Mouse (Mus musculus) adrenal gland (tissue): ENCODE data around the gene Cfap70.

Experiments
- intact Hi-C: fragments of 180-260 bp; cut with DNase I; formaldehyde crosslinking; loops from one replicate; pipeline ENCODE4 v1.15.1; 2025

Cfap70 gene

GRCm38 (mm10) chr14:20428593-20428992 lies 23.4 kb downstream of the Cfap70 start:
- intact Hi-C loops, result no loop called here

- intact Hi-C loops, result no loop called here
Measured at GRCm38 (mm10) chr14:20423046-20423445, 29.0 kb downstream of the Cfap70 start.

DNA sequence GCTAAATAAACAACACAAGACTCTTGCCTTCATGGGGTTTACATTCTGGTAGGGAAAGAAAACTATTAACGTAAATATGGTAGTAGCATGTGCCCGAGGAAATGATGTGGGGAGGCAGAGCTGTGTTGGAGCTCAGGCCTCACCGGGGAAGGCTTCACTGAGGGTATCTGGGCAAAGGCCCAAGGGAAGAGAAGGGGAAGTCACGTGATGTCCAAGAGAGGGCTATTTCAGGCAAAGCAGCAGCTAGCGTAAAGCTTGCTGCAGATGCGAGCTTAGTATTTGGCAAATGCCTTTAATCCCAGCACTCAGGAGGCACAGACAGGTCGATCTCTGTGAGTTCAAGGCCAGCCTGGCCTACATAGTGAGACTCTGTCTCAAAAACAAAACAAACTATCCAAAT lies 29.8 kb downstream of the Cfap70 start:
- intact Hi-C loops, result no loop called here

GRCm38 (mm10) chr14:20400071-20400470 lies 52.0 kb downstream of the Cfap70 start:
- intact Hi-C loops, result no loop called here

- intact Hi-C loops, result no loop called here
Measured at GRCm38 (mm10) chr14:20398864-20399263, 53.2 kb downstream of the Cfap70 start.

- intact Hi-C loops, result no loop called here
Measured at GRCm38 (mm10) chr14:20397220-20397619, 54.8 kb downstream of the Cfap70 start.

DNA sequence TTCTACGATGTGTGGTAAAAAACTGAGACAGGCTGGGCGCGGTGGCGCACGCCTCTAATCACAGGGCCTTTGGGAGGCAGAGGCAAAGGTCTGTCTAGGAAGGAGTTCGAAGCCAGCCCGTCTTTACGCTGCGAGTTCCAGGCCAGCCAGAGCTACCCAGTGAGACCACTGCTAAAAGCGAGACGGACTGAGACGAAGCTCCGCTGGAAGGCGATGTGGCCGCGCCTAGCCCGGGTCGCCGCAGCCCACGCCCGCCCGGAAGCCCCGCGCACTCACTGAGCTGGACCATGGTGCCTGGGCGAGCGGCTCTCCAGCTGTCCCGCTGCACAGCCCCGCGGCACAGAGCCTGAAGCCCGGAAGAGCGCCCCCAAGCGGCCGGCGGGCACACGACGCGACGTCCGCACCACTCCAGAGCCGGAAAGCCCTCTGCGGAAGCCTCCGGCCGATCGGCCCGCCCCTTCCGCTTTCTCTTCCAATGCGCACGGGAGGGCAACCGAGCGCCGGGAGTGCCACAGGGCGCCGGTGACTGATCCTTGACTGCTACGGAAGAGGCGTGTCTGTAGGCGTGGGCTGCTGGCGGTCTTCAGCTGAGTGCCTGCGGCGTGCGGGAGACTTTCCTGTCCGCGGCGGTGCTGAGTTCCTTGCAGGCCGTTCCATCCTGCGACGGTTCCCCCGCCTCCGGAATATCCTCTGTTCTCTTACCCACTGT lies 58.7 kb downstream of the Cfap70 start, which contains the start of gene Mrps16:
Gene Mrps16, minus strand, starts transcription at position 430 of the 709 bp plus-strand sequence.
- intact Hi-C loops, result loop anchor here (5.0 kb wide), 1 partner anchor 46 kb away; the partner anchor contains the start of genes Ecd and Fam149b

DNA sequence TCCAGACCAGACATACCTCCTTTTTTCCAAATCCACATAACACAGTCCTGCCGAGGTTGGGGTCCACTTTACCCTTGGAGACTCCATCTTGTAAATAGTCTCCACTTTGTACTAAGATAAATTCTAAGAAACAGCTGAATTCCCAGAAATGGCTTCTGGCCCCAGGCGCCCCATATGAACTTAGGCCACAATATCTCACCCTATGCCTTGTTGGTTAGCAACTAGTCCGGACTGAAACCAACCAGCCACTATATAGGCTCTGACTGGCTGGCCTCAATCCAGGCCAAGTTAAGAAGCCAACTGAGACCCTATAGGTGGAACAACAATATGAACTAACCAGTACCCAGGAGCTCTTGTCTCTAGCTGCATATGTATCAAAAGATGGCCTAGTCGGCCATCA lies 59.7 kb downstream of the Cfap70 start:
- intact Hi-C loops, result loop anchor here (5.0 kb wide), 1 partner anchor 45 kb away; the partner anchor contains the start of genes Ecd and Fam149b

- intact Hi-C loops, result loop anchor here (5.0 kb wide), 1 partner anchor 42 kb away; the partner anchor contains the start of genes Ecd and Fam149b
Measured at GRCm38 (mm10) chr14:20389446-20390079, 62.5 kb downstream of the Cfap70 start.

GRCm38 (mm10) chr14:20388441-20389129 lies 63.4 kb downstream of the Cfap70 start, which contains the start of gene Dnajc9:
Gene Dnajc9 (minus strand): TSS chr14:20388910.
- intact Hi-C loops, result no loop called here

DNA sequence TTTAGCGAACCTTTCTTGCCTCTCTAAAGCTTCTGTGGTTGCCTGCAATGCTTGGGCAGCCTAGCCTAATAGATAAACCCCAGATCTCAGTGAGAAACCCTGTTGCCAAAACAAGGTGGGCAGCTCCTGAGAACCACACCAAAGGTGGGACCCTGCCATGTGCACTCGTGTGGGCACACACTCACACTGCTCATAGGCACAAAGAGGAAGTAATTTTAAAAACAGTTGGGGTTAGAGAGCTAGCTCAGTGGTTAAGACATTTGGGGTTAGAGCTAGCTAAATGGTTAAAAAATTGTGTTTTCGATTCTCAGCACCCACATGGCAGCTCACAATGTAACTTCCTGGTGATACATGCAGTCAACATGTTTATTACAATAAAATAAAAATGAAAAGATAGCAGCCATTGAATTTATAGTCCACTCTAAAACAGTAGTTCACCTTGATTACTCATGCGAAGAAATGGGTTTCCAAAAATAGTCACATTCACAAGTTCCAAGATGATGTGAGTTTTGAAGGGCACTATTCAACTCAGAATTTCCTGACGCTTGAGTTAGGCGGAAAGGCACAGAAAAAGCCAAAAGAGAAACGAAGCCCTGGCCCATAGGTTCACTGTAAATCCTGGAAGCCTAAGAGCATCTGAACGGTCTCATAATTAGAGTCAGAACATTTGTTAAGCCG lies 72.1 kb downstream of the Cfap70 start:
- intact Hi-C loops, result no loop called here

DNA sequence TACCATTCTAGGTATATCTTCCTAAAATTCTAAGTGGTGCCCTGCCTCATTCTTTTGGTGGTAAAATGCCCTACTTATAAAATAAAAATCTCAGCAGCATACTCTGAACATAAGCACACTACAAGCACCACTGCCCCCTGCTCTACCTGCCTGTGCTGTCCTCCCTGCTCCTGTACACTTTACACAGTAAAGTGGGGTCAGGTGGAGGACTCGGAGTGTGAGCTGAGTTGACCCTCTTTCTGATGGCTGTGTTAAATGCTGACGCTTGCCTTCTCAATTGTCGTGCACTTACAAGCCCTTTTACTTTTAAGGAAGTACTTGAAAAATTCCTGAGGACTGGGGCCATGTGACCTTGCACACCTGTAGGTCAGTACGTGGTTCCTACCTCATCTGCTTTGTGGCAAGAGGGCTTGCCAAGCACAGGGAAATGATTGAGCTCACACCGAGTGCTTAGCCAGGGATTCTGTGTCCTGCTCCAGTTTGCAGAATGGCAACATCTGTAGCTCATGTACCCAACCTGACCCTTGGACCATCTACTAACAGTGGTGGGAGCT lies 72.9 kb downstream of the Cfap70 start:
- intact Hi-C loops, result no loop called here

- intact Hi-C loops, result no loop called here
Measured at GRCm38 (mm10) chr14:20378313-20379061, 73.5 kb downstream of the Cfap70 start.

GRCm38 (mm10) chr14:20377112-20377521 lies 74.9 kb downstream of the Cfap70 start:
- intact Hi-C loops, result no loop called here

DNA sequence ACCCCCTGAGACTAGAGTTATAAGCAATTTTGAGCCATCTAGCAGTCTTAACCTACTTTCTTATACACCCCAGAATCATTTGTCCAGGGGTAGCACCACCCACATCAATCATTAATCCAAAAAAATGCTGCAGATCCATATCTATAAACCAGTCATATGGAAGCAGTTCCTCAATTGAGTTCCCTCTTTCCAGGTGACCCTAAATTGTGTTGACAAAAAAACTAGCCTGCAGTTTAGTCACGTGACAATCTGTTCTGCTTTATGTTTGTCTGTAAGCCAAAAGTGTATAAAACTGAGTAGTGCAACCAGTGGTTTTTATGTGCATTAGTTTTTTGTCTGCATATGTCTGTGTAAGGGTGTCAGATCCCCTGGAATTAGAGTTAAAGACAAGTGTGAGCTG lies 80.2 kb downstream of the Cfap70 start:
- intact Hi-C loops, result no loop called here

DNA sequence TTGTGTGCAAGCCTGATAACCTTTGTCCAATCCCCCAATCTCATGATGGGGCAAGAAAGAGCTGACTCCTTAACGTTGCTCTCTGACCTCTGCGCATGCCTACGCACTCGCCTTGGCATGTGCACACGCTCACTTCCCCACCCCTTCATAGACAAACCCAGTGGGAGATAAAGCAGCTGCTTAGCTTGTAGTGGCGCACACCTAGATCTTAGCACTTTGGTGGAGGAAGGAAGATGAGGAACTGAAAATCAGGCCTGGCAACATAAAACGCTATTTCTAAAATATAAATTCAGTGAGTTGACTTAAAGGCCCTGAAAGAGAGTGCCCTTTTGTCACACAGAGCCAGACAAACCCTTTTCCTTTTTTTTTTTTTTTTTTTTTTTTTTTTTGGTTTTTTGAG lies 81.2 kb downstream of the Cfap70 start:
- intact Hi-C loops, result no loop called here

- intact Hi-C loops, result no loop called here
Measured at GRCm38 (mm10) chr14:20368271-20368670, 83.8 kb downstream of the Cfap70 start.

GRCm38 (mm10) chr14:20363230-20363629 lies 88.8 kb downstream of the Cfap70 start:
- intact Hi-C loops, result no loop called here

DNA sequence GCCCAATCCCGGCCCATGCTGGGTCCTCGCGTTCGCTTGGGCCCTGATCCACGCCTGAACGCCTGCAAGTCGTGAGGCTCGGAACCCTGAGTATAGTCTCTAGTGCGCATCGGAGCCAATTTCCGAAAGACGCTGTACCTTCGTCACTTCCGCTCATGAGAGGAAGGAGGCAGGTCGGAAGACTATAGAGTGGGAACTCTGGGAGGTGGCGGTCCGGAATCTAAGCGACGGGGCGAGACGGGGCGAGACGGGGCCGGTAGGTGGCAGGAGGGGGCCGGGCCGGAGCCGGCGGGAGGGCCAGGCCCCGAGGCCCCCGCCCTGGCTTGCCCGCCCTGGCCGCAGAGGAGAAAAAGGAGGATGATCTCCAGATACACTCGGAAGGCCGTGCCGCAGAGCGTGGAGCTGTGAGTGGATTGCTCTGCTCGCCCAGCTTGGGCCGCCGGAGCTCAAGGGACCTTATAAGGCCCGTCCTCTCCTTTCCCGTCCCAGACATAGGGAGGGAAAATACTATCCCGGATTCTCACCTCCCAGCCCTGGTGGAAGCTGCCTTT lies 104.0 kb downstream of the Cfap70 start, which contains the start of the genes Ecd and Fam149b:
Gene Ecd, minus strand, starts transcription at position 131 of the 551 bp plus-strand sequence.
Gene Fam149b, plus strand, starts transcription at position 172 of the 551 bp plus-strand sequence.
- intact Hi-C loops, result loop anchor here (5.0 kb wide), 1 partner anchor 44 kb away; the partner anchor contains the start of gene Mrps16
